Mouse (Mus musculus) embryonic facial prominence, embryonic 13.5 days (tissue): ENCODE measurements around the gene Naga. TPM values are rescaled to one million over a fixed set of nuclear protein-coding genes. Genes with fewer than 3 reads are reported as not detected.

Experiments used
- ATAC-seq: fragments of 200-750 bp; cut with Nextera tagmentation; 2 replicates; pipeline ENCODE4 v1.8.0; 2017; ENCODE audit warnings: low read depth; ENCODE audit not compliant: insufficient number of reproducible peaks, insufficient read depth, low FRiP score, low TSS enrichment
- H3K27ac ChIP-seq: fragments of 300-500 bp; sonication (generic); 2 replicates; pipeline ENCODE4 v1.5.1; 2015; ENCODE audit warnings: moderate library complexity, mild to moderate bottlenecking, inconsistent platforms
- H3K27me3 ChIP-seq: fragments of 300-500 bp; sonication (generic); 2 replicates; pipeline ENCODE4 v1.6.1; 2015; ENCODE audit warnings: mild to moderate bottlenecking, inconsistent platforms
- H3K36me3 ChIP-seq: fragments of 300-500 bp; sonication (generic); 2 replicates; pipeline ENCODE4 v1.6.1; 2015; ENCODE audit warnings: mild to moderate bottlenecking, inconsistent platforms
- H3K4me1 ChIP-seq: fragments of 300-500 bp; sonication (generic); 2 replicates; pipeline ENCODE4 v1.6.1; 2015; ENCODE audit warnings: inconsistent platforms
- H3K4me2 ChIP-seq: fragments of 300-500 bp; sonication (generic); 2 replicates; pipeline ENCODE4 v1.6.1; 2015; ENCODE audit warnings: moderate library complexity, mild to moderate bottlenecking, inconsistent platforms
- H3K4me3 ChIP-seq: fragments of 300-500 bp; sonication (generic); 2 replicates; pipeline ENCODE4 v1.5.1; 2015; ENCODE audit warnings: mild to moderate bottlenecking, inconsistent platforms
- H3K9ac ChIP-seq: fragments of 300-500 bp; sonication (generic); 2 replicates; pipeline ENCODE4 v1.6.1; 2015; ENCODE audit warnings: mild to moderate bottlenecking, inconsistent platforms
- H3K9me3 ChIP-seq: fragments of 300-500 bp; sonication (generic); 2 replicates; pipeline ENCODE4 v1.6.1; 2016; ENCODE audit warnings: inconsistent platforms
- WGBS: fragments of 180-500 bp; shearing (Covaris S2); methylation state at CpG from one replicate; pipeline ENCODE4 v1.1.7; 2015; ENCODE audit warnings: mixed read lengths; 5-methylcytosine and 5-hydroxymethylcytosine counted together
- polyA plus RNA-seq: library from polyadenylated mRNA; unstranded; fragments of >200 nt; fragmentation: Nextera tagmentation; extraction: Ambion mirVana; gene quantifications from 2 replicates; pipeline ENCODE4 v1.2.1, GENCODE M21; 2015

Naga gene
- polyA plus RNA-seq, 1 experiment from 2014 or later: 46.0 TPM

GRCm38 (mm10) chr15:82280638-82281037 lies 58.1 kb downstream of the Naga start:
- 82% methylated on average over 4 of the region's 4 CpGs for WGBS
- H3K4me2 ChIP-seq: no peak overlapping the region
- peaks cover 67% of the 10 kb centered on the region for H3K36me3 ChIP-seq

More at GRCm38 (mm10) chr15:82280638-82281037, 58.1 kb downstream of the Naga start:
- H3K9me3 ChIP-seq: no peaks in the 10 kb centered on the region
- no peak for ATAC-seq
- peaks cover 9% of the 10 kb centered on the region for H3K4me1 ChIP-seq
- no peak overlapping the region for H3K9ac ChIP-seq
- H3K27me3 ChIP-seq: peaks cover 7% of the 10 kb centered on the region; the same call in 1 of the 2 replicates
- H3K4me3 ChIP-seq: no peak overlapping the region
- no peak overlapping the region for H3K27ac ChIP-seq

Other genes starting within 250 kb of the Naga start
- 22.7 and 26.8 TPM in 2 replicates for gene Ccdc134, start 211.0 kb downstream of the Naga start, polyA plus RNA-seq
- 146 and 160 TPM in 2 replicates for gene Srebf2, start 191.7 kb downstream of the Naga start, polyA plus RNA-seq
- 0.18 and 0.50 TPM in 2 replicates for gene Shisa8, start 126.1 kb downstream of the Naga start, polyA plus RNA-seq
- 0.17 TPM in 1 of 2 replicates, not detected in the other for gene Tnfrsf13c, start 114.6 kb downstream of the Naga start, polyA plus RNA-seq
- 61.7 and 72.7 TPM in 2 replicates for gene Cenpm, start 94.2 kb downstream of the Naga start, polyA plus RNA-seq
- gene 1500009C09Rik, start 86.5 kb downstream of the Naga start, polyA plus RNA-seq: 0.17 TPM in 1 of 2 replicates, not detected in the other
- 30.8 and 32.4 TPM in 2 replicates for gene Sept3, start 64.0 kb downstream of the Naga start, polyA plus RNA-seq
- gene Wbp2nl, start 40.0 kb downstream of the Naga start, polyA plus RNA-seq: not detected in 2 replicates
- 18.9 and 19.5 TPM in 2 replicates for gene Pheta2, start within 50 bp of the Naga start, polyA plus RNA-seq
- 255 and 264 TPM in 2 replicates for gene Smdt1, start within 50 bp of the Naga start, polyA plus RNA-seq
- gene Ndufa6, start 15.4 kb upstream of the Naga start, polyA plus RNA-seq: 319 and 324 TPM in 2 replicates
- gene Cyp2d22, start 41.3 kb upstream of the Naga start, polyA plus RNA-seq: 10.3 and 10.5 TPM in 2 replicates
- gene Cyp2d11, start 55.1 kb upstream of the Naga start, polyA plus RNA-seq: not detected in 2 replicates
- 1.7 TPM in 1 of 2 replicates, not detected in the other for gene Cyp2d10, start 68.3 kb upstream of the Naga start, polyA plus RNA-seq
- gene Cyp2d9, start 94.5 kb upstream of the Naga start, polyA plus RNA-seq: not detected in 2 replicates
- gene Cyp2d12, start 216.1 kb upstream of the Naga start, polyA plus RNA-seq: not detected in 2 replicates